Mouse (Mus musculus) liver, embryonic 14.5 days (tissue): ENCODE measurements at regions not wholly inside any gene's neighbourhood (a gene's known extent, or its start where the extent isn't known, plus 50 kb on each side); places are given as distances from the start of the nearest gene placed in this dataset.

Experiments
- ATAC-seq: fragments of 200-750 bp; cut with Nextera tagmentation; 2 replicates; pipeline ENCODE4 v1.8.0; 2017; ENCODE audit warnings: moderate number of reproducible peaks, mild to moderate bottlenecking, moderate library complexity; ENCODE audit not compliant: insufficient read depth
- DNase-seq, 3 experiments: peaks; one replicate each; pipeline ENCODE4 v3.0.0-alpha.2; 2012 to 2013; ENCODE audit warnings: low read depth in 3 of 3, low spot score in 3 of 3
- H3K27ac ChIP-seq: fragments of 300-500 bp; sonication (generic); 2 replicates; pipeline ENCODE4 v1.5.1; 2014; ENCODE audit warnings: moderate library complexity, mild to moderate bottlenecking, control low read depth, inconsistent platforms
- H3K27me3 ChIP-seq: fragments of 300-500 bp; sonication (generic); 2 replicates; pipeline ENCODE4 v1.6.1; 2014; ENCODE audit warnings: mild to moderate bottlenecking, low read length, moderate library complexity; ENCODE audit not compliant: control insufficient read depth, insufficient read depth
- H3K36me3 ChIP-seq: fragments of 300-500 bp; sonication (generic); replicated peaks from 2 replicates; pipeline ENCODE4 v1.6.1; 2014; ENCODE audit warnings: low read depth; ENCODE audit not compliant: control insufficient read depth, insufficient read depth
- H3K4me1 ChIP-seq, 2 experiments: fragments of 200-500 bp in 1 of 2; fragments of 300-500 bp in 1 of 2; sonication (generic) in 1 of 2; replicated peaks; 2 replicates each; pipeline ENCODE4 v1.6.1; 2012 to 2014; ENCODE audit warnings: antibody characterized with exemption in 1 of 2, inconsistent platforms in 1 of 2, low read length in 1 of 2; ENCODE audit not compliant: control insufficient read depth in 2 of 2, insufficient read depth in 2 of 2
- H3K4me2 ChIP-seq: fragments of 300-500 bp; sonication (generic); 2 replicates; pipeline ENCODE4 v1.6.1; 2014; ENCODE audit warnings: low read depth, mild to moderate bottlenecking, control low read depth, moderate library complexity
- H3K4me3 ChIP-seq, 2 experiments: fragments of 200-500 bp in 1 of 2; fragments of 300-500 bp in 1 of 2; sonication (generic) in 1 of 2; 2 replicates each; pipeline ENCODE4 v1.5.1; 2012 to 2014; ENCODE audit warnings: low read depth in 2 of 2, low read length in 2 of 2, mild to moderate bottlenecking in 2 of 2, control low read depth in 1 of 2, inconsistent platforms in 1 of 2, moderate library complexity in 1 of 2; ENCODE audit not compliant: insufficient read depth in 1 of 2
- H3K9ac ChIP-seq: fragments of 300-500 bp; sonication (generic); replicated peaks from 2 replicates; pipeline ENCODE4 v1.6.1; 2014; ENCODE audit warnings: mild to moderate bottlenecking, control low read depth, moderate library complexity
- H3K9me3 ChIP-seq: fragments of 300-500 bp; sonication (generic); 2 replicates; pipeline ENCODE4 v1.6.1; 2016; ENCODE audit warnings: low read length, mixed read lengths; ENCODE audit not compliant: control insufficient read depth
- CTCF ChIP-seq: IDR thresholded peaks from 2 replicates; pipeline ENCODE4 v1.5.1; 2016; ENCODE audit warnings: antibody characterized with exemption, low read depth, control low read depth
- EP300 ChIP-seq: IDR thresholded peaks from 2 replicates; pipeline ENCODE4 v1.6.1; 2016; ENCODE audit warnings: antibody characterized with exemption, low read depth
- WGBS: fragments of 180-500 bp; shearing (Covaris S2); extraction: QIAGEN DNeasy Blood & Tissue Kit; methylation state at CpG from one replicate; pipeline ENCODE4 v1.1.7; 2014; ENCODE audit not compliant: insufficient replicate concordance; 5-methylcytosine and 5-hydroxymethylcytosine counted together

DNA sequence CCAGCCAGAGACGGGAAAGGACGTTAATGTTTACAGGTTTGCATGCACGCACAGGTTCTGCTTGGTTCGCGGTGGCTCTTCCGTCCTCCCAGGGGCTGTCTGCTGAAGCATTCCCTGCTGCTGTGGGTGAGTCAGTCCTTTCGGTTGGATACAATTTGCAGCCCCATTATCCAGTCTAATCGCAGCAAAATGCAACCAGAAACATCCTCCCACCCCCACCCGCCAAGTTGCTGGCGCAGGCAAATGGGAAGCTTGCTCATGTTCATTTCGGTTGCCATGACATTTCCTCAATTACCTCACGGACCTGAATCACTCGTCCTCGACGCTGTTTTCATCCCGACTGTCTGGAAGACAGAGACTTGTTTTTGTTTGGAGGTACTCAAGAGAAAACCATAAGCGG is 449.7 kb downstream of the Klf5 start:
- Histone ChIP-seq H3K27ac (no peak overlapping the region), H3K36me3 (no peaks in the 10 kb centered on the region), H3K4me2 (no peak overlapping the region), H3K4me3 (no peak overlapping the region), H3K4me1 (no peaks in the 10 kb centered on the region), H3K27me3 (no peaks in the 10 kb centered on the region), H3K9me3 (no peaks in the 10 kb centered on the region), H3K9ac (no peak overlapping the region)
- TF ChIP-seq CTCF (no peak), EP300 (no peak)
- no peak for DNase-seq
- no peak for ATAC-seq
- 72% methylated on average over 17 of the region's 17 CpGs for WGBS

DNA sequence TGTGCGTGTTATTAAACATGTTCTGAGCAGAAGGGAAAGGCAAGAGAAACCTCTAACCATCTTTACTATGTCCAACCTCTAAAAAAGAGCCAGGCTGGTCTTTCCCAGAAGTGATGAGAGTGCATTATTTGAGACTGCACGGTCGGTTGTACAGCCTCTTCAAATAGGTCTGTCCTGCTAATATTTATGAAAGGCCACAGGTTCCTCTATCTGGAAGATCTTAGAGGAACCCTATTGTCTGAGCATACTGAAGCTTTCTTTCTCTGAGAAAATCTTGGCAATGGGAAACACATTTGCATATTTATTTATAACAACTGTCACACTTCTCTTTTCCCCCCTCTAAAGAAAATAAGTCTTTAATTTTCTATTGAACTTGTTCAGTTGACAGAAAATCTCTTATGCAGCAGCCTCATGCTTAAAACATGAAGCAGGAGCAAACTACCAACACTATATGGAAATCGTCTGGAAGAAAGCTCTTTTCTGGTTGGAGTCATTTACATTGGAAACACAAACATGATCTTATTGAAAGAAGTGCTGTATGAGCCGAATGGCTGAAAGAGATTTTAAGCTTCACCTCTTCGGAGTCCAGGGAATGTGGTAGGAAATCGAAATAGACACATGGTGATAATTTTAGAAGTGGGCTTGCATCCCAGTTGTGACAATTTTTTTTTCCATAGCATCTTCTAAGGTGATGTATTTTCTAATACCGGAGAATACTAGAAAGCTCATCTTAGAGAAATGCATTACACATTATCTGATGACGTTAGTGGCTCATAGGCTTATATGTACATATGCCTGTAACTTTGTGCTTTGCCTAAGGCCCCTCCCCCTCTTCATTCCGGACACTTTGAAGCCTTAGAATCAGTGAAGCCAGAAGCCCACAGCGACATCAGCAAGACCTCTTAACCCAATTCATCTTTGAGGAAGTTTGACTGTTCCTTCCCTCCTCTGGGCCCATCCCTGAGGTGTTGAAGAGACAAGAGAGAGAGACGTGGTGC is 451.1 kb downstream of the Klf5 start:
- Histone ChIP-seq H3K36me3 (no peaks in the 10 kb centered on the region), H3K27me3 (no peaks in the 10 kb centered on the region), H3K9ac (no peak overlapping the region), H3K9me3 (no peaks in the 10 kb centered on the region), H3K27ac (no peak overlapping the region), H3K4me2 (no peak overlapping the region), H3K4me1 (no peaks in the 10 kb centered on the region), H3K4me3 (no peak overlapping the region)
- DNase-seq (no peak), ATAC-seq (no peak)
- no peak for TF ChIP-seq CTCF
- TF ChIP-seq EP300: no peak
- 51% methylated on average over 12 of the region's 12 CpGs for WGBS

DNA sequence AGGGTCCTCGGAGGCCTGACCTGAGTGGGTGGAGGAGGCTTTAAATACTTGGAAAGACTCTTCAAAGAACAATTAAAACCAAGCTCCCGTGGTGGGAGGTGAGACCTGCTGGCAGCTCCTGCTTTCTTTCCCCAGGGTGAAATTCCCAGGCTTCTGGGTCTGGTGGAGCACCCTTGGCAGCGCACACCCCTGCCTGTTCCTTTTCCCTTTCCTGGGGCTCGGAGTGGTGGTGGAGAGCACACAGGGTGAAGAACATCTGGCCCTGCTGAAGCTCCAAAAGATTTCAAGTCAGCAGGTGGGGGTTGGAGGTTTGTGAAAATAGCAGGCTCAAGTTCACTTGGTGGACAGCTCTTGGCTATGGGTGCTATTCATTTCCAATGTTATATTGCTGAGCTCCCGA is 459.6 kb downstream of the Klf5 start:
- Histone ChIP-seq H3K9me3 (no peaks in the 10 kb centered on the region), H3K4me3 (no peak overlapping the region), H3K4me1 (no peaks in the 10 kb centered on the region), H3K27me3 (no peaks in the 10 kb centered on the region), H3K4me2 (no peak overlapping the region), H3K36me3 (no peaks in the 10 kb centered on the region), H3K9ac (no peak overlapping the region), H3K27ac (no peak overlapping the region)
- WGBS: 52% methylated on average over 5 of the region's 5 CpGs
- ATAC-seq (no peak), DNase-seq (no peak)
- TF ChIP-seq EP300 (no peak), CTCF (no peak)

DNA sequence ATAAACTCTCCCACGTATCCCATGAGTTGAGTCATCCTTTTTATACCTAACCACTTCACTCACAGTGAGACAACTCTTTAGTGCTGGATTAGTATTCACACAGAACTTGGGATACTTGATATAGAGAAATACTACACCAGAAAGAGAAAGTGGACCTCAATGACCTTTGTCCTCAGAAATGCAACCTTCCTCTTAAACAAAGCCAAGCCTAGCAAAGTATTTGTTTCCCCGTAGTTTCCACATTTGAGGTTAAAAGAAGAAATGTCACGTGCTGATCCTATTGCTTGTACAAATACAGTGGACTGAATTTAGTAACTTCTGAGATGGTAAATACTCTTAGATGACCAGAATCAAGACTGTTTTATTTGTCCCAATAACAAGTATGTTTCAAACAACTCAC is 464.8 kb downstream of the Klf5 start:
- WGBS: 45% methylated on average over 3 of the region's 3 CpGs
- no peak for TF ChIP-seq CTCF
- TF ChIP-seq EP300: no peak
- H3K9me3 ChIP-seq: no peaks in the 10 kb centered on the region

DNA sequence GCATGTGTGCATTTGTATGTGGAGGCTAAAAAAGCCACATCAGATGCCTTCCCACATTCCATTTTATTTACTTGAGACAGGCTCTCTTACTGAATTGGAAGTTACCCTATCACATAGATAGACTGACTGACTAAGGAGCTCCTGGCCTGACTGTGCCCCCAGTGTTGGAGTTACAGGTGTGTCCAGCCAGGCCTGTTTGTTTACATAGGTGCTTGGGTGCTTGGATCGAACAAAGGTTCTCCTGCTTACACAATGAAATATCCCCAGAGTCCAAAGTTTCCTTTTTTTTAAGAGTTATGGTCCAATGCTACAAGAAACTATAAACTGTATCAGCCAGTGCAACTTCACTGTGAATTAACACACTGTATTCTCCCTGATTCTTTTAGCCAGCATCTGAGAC is 472.5 kb downstream of the Klf5 start:
- ATAC-seq (no peak), DNase-seq (no peak)
- Histone ChIP-seq H3K4me1 (no peaks in the 10 kb centered on the region), H3K27me3 (no peaks in the 10 kb centered on the region), H3K9ac (no peak overlapping the region), H3K4me2 (no peak overlapping the region), H3K27ac (no peak overlapping the region), H3K4me3 (no peak overlapping the region), H3K9me3 (no peaks in the 10 kb centered on the region), H3K36me3 (no peaks in the 10 kb centered on the region)
- 55% methylated on average over 1 of the region's 1 CpGs for WGBS
- TF ChIP-seq CTCF (no peak), EP300 (no peak)

More for the DNA sequence above, 464.8 kb downstream of the Klf5 start:
- H3K4me3 ChIP-seq: no peak overlapping the region
- H3K27me3 ChIP-seq: no peaks in the 10 kb centered on the region
- H3K4me2 ChIP-seq: no peak overlapping the region
- no peaks in the 10 kb centered on the region for H3K4me1 ChIP-seq
- H3K9ac ChIP-seq: no peak overlapping the region
- no peaks in the 10 kb centered on the region for H3K36me3 ChIP-seq
- H3K27ac ChIP-seq: no peak overlapping the region
- DNase-seq (no peak), ATAC-seq (no peak)
